Mouse (Mus musculus): Measurements from ENCODE around the gene Anks3. TPM values are rescaled to one million over a fixed set of nuclear protein-coding genes. Genes with fewer than 3 reads are reported as not detected.
A peak's percentile ranks its signal among the peaks of the same experiment; 100 is the strongest.

Anks3 gene
- polyA plus RNA-seq, 1 experiment from 2014 or later: 55.3 TPM

GRCm38 (mm10) chr16:5000611-5001010, 36.6 kb upstream of the Anks3 start:
- Histone ChIP-seq H3K27me3 (ENCODE audit: control insufficient read depth, insufficient read depth, low read depth, low read length) (no peaks in the 10 kb centered on the region), H3K4me1 (replicated peaks; ENCODE audit: control insufficient read depth, insufficient read depth, low read length) (peaks cover 3% of the 10 kb centered on the region), H3K27ac (ENCODE audit: low read length) (no peak overlapping the region), H3K9me3 (ENCODE audit: control insufficient read depth, low read length) (no peaks in the 10 kb centered on the region), H3K4me2 (ENCODE audit: low read depth, low read length) (no peak overlapping the region), H3K4me3 (ENCODE audit: low read length) (no peak overlapping the region), H3K9ac (ENCODE audit: low read length) (no peak overlapping the region), H3K36me3 (ENCODE audit: control insufficient read depth, insufficient read depth, low read length) (no peaks in the 10 kb centered on the region)
- ATAC-seq (ENCODE audit: low read depth): no peak
- WGBS: 51% methylated on average over 3 of the region's 3 CpGs

- whole genome bisulfite sequencing: 30% methylated on average over 1 of the region's 1 CpGs
- no peak for ATAC-seq (ENCODE audit: low read depth)
- Histone ChIP-seq H3K4me1 (replicated peaks; ENCODE audit: control insufficient read depth, insufficient read depth, low read length) (peaks cover 3% of the 10 kb centered on the region), H3K4me3 (ENCODE audit: low read length) (no peak overlapping the region), H3K36me3 (ENCODE audit: control insufficient read depth, insufficient read depth, low read length) (no peaks in the 10 kb centered on the region), H3K27ac (ENCODE audit: low read length) (no peak overlapping the region), H3K9ac (ENCODE audit: low read length) (no peak overlapping the region), H3K9me3 (ENCODE audit: control insufficient read depth, low read length) (no peaks in the 10 kb centered on the region), H3K27me3 (ENCODE audit: control insufficient read depth, insufficient read depth, low read depth, low read length) (no peaks in the 10 kb centered on the region), H3K4me2 (ENCODE audit: low read depth, low read length) (no peak overlapping the region)
These were observed 35.0 kb upstream of the Anks3 start for GRCm38 (mm10) chr16:4998984-4999383.

DNA sequence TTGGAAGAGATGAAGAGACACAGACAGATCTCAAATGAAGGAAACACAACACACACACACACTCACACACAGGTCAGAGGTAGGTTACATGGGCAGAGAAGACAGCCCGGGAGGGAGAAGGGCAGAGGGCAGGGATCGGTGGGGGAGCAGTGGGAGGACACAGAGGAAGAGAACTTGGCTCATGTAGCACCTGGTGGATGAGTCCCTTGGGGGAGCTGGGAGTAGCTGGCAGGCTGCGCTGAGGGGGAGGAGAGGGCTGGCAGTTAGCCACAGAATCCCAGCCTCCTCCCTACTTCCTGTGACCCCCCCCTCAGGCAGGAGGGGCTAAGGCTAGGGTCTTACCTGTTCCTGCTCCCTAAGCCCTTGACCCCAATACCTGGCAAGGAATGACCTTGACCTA, 33.5 kb upstream of the Anks3 start, which contains the start of gene Sept12:
Gene Sept12 (minus strand): TSS at position 300 of the 400 bp plus-strand sequence.
- Histone ChIP-seq H3K27ac (ENCODE audit: low read length) (peak within 1 kb of the TSS; percentile 49; the same call in 1 of the 2 replicates), H3K27me3 (ENCODE audit: control insufficient read depth, insufficient read depth, low read depth, low read length) (no peaks in the 10 kb centered on the region), H3K4me1 (replicated peaks; ENCODE audit: control insufficient read depth, insufficient read depth, low read length) (peaks cover 3% of the 10 kb centered on the region), H3K4me3 (ENCODE audit: low read length) (no peak within 1 kb of the TSS), H3K9ac (ENCODE audit: low read length) (no peak within 1 kb of the TSS), H3K36me3 (ENCODE audit: control insufficient read depth, insufficient read depth, low read length) (no peaks in the 10 kb centered on the region), H3K9me3 (ENCODE audit: control insufficient read depth, low read length) (no peaks in the 10 kb centered on the region), H3K4me2 (ENCODE audit: low read depth, low read length) (no peak within 1 kb of the TSS)
- WGBS: 20% methylated on average over 3 of the region's 3 CpGs
- peak; percentile 52; the same call in 1 of the 2 replicates for ATAC-seq (ENCODE audit: low read depth)

GRCm38 (mm10) chr16:4993276-4993675, 29.3 kb upstream of the Anks3 start:
- no peaks in the 10 kb centered on the region for H3K36me3 ChIP-seq (ENCODE audit: control insufficient read depth, insufficient read depth, low read length)
- H3K27me3 ChIP-seq (ENCODE audit: control insufficient read depth, insufficient read depth, low read depth, low read length): no peaks in the 10 kb centered on the region
- no peak overlapping the region for H3K4me2 ChIP-seq (ENCODE audit: low read depth, low read length)
- WGBS: 82% methylated on average over 4 of the region's 4 CpGs
- no peak for ATAC-seq (ENCODE audit: low read depth)
- peaks cover 3% of the 10 kb centered on the region for H3K4me1 ChIP-seq (replicated peaks; ENCODE audit: control insufficient read depth, insufficient read depth, low read length)
- no peak overlapping the region for H3K9ac ChIP-seq (ENCODE audit: low read length)
- no peak overlapping the region for H3K27ac ChIP-seq (ENCODE audit: low read length)
- H3K9me3 ChIP-seq (ENCODE audit: control insufficient read depth, low read length): no peaks in the 10 kb centered on the region
- no peak overlapping the region for H3K4me3 ChIP-seq (ENCODE audit: low read length)

GRCm38 (mm10) chr16:4984717-4985116, 20.7 kb upstream of the Anks3 start:
- Histone ChIP-seq H3K27ac (ENCODE audit: low read length) (no peak overlapping the region), H3K36me3 (ENCODE audit: control insufficient read depth, insufficient read depth, low read length) (no peaks in the 10 kb centered on the region)
- 86% methylated on average over 12 of the region's 12 CpGs for WGBS

GRCm38 (mm10) chr16:4979755-4980380, 15.9 kb upstream of the Anks3 start:
- 0 out of 2 replicates have a peak, but pooled peaks have one; percentile 69 for ATAC-seq (ENCODE audit: low read depth)
- no peaks in the 10 kb centered on the region for H3K27me3 ChIP-seq (ENCODE audit: control insufficient read depth, insufficient read depth, low read depth, low read length)
- 70% methylated on average over 4 of the region's 4 CpGs for WGBS

More at GRCm38 (mm10) chr16:4984717-4985116, 20.7 kb upstream of the Anks3 start:
- Histone ChIP-seq H3K4me2 (ENCODE audit: low read depth, low read length) (no peak overlapping the region), H3K9ac (ENCODE audit: low read length) (no peak overlapping the region), H3K4me1 (replicated peaks; ENCODE audit: control insufficient read depth, insufficient read depth, low read length) (no peaks in the 10 kb centered on the region), H3K9me3 (ENCODE audit: control insufficient read depth, low read length) (no peaks in the 10 kb centered on the region), H3K27me3 (ENCODE audit: control insufficient read depth, insufficient read depth, low read depth, low read length) (no peaks in the 10 kb centered on the region), H3K4me3 (ENCODE audit: low read length) (no peak overlapping the region)
- no peak for ATAC-seq (ENCODE audit: low read depth)

GRCm38 (mm10) chr16:4978275-4979051, 14.5 kb upstream of the Anks3 start:
- H3K9ac ChIP-seq (ENCODE audit: low read length): no peak overlapping the region
- 41% methylated on average over 5 of the region's 5 CpGs for WGBS
- no peaks in the 10 kb centered on the region for H3K9me3 ChIP-seq (ENCODE audit: control insufficient read depth, low read length)
- no peaks in the 10 kb centered on the region for H3K36me3 ChIP-seq (ENCODE audit: control insufficient read depth, insufficient read depth, low read length)
- no peak overlapping the region for H3K4me3 ChIP-seq (ENCODE audit: low read length)
- no peak overlapping the region for H3K4me2 ChIP-seq (ENCODE audit: low read depth, low read length)
- no peaks in the 10 kb centered on the region for H3K27me3 ChIP-seq (ENCODE audit: control insufficient read depth, insufficient read depth, low read depth, low read length)
- peaks cover 8% of the 10 kb centered on the region for H3K4me1 ChIP-seq (replicated peaks; ENCODE audit: control insufficient read depth, insufficient read depth, low read length)
- no peak overlapping the region for H3K27ac ChIP-seq (ENCODE audit: low read length)
- ATAC-seq (ENCODE audit: low read depth): peak; percentile 79

More at GRCm38 (mm10) chr16:4979755-4980380, 15.9 kb upstream of the Anks3 start:
- Histone ChIP-seq H3K4me1 (replicated peaks; ENCODE audit: control insufficient read depth, insufficient read depth, low read length) (peaks cover 8% of the 10 kb centered on the region), H3K9me3 (ENCODE audit: control insufficient read depth, low read length) (no peaks in the 10 kb centered on the region), H3K27ac (ENCODE audit: low read length) (no peak overlapping the region), H3K4me2 (ENCODE audit: low read depth, low read length) (no peak overlapping the region), H3K36me3 (ENCODE audit: control insufficient read depth, insufficient read depth, low read length) (no peaks in the 10 kb centered on the region), H3K9ac (ENCODE audit: low read length) (no peak overlapping the region), H3K4me3 (ENCODE audit: low read length) (no peak overlapping the region)

DNA sequence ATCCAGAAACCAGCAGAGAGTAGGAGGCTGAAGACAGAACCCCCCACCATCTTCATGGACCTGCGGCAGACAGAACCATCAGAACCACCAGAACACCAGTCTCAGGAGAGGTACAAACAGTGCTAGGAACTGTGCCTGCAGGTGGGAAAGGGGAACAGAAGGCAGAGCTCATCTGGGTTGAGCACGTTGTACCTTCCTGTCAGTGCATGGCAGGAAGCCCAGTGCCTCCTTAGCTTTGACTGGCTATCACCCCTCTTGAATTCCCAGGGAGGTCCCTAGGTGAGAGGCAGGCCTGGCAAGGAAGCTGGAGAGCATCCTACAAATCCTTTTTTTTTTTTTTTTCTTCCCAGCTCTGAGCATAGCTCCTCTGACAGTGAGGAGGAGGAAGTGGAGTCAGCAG, 12.2 kb upstream of the Anks3 start:
- ATAC-seq (ENCODE audit: low read depth): no peak
- WGBS: 62% methylated on average over 2 of the region's 2 CpGs
- H3K9ac ChIP-seq (ENCODE audit: low read length): no peak overlapping the region
- no peak overlapping the region for H3K4me3 ChIP-seq (ENCODE audit: low read length)
- no peak overlapping the region for H3K27ac ChIP-seq (ENCODE audit: low read length)
- H3K27me3 ChIP-seq (ENCODE audit: control insufficient read depth, insufficient read depth, low read depth, low read length): no peaks in the 10 kb centered on the region
- no peaks in the 10 kb centered on the region for H3K9me3 ChIP-seq (ENCODE audit: control insufficient read depth, low read length)
- no peaks in the 10 kb centered on the region for H3K36me3 ChIP-seq (ENCODE audit: control insufficient read depth, insufficient read depth, low read length)
- H3K4me2 ChIP-seq (ENCODE audit: low read depth, low read length): no peak overlapping the region
- peaks cover 10% of the 10 kb centered on the region for H3K4me1 ChIP-seq (replicated peaks; ENCODE audit: control insufficient read depth, insufficient read depth, low read length)

DNA sequence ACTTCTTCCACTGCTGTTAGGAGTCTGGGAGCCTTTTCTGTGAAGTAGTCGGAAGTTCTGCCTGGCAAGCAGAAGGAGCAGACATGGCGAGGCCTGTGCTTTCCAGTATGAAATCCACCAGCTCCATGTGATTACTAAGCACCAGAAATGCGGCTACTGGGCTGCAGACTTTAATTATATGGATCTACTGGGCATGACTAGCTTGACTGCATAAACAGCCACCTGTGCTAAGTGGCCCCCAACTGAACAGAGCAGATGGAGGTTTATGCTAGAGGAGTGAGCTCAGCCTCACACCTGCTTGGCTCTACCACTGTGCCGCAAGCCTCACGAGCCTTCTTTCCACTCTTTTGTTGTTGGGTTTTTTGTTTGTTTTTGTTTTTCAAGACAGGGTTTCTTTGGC, 10.5 kb upstream of the Anks3 start:
- Histone ChIP-seq H3K4me3 (ENCODE audit: low read length) (no peak overlapping the region), H3K27me3 (ENCODE audit: control insufficient read depth, insufficient read depth, low read depth, low read length) (no peaks in the 10 kb centered on the region), H3K27ac (ENCODE audit: low read length) (no peak overlapping the region), H3K4me2 (ENCODE audit: low read depth, low read length) (no peak overlapping the region), H3K36me3 (ENCODE audit: control insufficient read depth, insufficient read depth, low read length) (no peaks in the 10 kb centered on the region), H3K4me1 (replicated peaks; ENCODE audit: control insufficient read depth, insufficient read depth, low read length) (peaks cover 10% of the 10 kb centered on the region), H3K9ac (ENCODE audit: low read length) (no peak overlapping the region), H3K9me3 (ENCODE audit: control insufficient read depth, low read length) (no peaks in the 10 kb centered on the region)
- ATAC-seq (ENCODE audit: low read depth): no peak
- 83% methylated on average over 5 of the region's 5 CpGs for WGBS

All from lung, embryonic 16.5 days (tissue).